In the genomic region with DNA sequence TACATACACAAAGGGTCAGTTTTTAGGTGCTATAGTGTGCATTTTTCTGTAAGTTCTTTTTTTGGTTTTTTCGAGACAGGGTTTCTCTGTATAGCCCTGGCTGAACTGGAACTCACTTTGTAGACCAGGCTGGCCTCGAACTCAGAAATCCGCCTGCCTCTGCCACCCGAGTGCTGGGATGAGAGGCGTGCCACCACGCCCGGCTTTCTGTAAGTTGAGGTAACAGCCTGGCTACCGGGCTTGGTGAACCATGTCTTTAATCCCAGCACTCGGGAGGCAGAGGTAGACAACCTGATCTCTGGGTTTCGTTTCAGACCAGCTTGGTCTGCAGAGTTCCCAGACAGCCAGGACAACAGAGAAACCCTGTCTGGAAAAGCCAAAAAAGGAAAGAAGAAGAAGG, we compare ENCODE assay signal across 8 mouse cellular contexts. TPM values are rescaled to one million over a fixed set of nuclear protein-coding genes. Genes with fewer than 3 reads are reported as not detected.
DNase-seq lines count a peak whose midpoint lies in the region; ATAC-seq and TF ChIP-seq lines count a peak whose summit lies in the region.
"Not testable (repeated sequence)": the region's sequence is repeated elsewhere in the genome, so short reads cannot be mapped to it uniquely, and the experiment has no call there.

No protein-coding gene starts in this region.

- WGBS in embryonic facial prominence, embryonic 10.5 days, result 87% methylated on average over 10 of the region's 10 CpGs
- WGBS in forebrain, postnatal 0 days, result 83% methylated on average over 10 of the region's 10 CpGs
- WGBS in hindbrain, embryonic 12.5 days, result 83% methylated on average over 10 of the region's 10 CpGs
- WGBS in kidney, embryonic 16.5 days, result 60% methylated on average over 10 of the region's 10 CpGs
- WGBS in liver, embryonic 12.5 days (ENCODE audit: insufficient replicate concordance), result 56% methylated on average over 10 of the region's 10 CpGs
- 78% methylated on average over 10 of the region's 10 CpGs for WGBS in midbrain, embryonic 12.5 days
- 91% methylated on average over 10 of the region's 10 CpGs for WGBS in thymus, adult 2 months

- peaks cover 10% of the 10 kb centered on the region for H3K36me3 ChIP-seq in G1E (replicated peaks)
- H3K36me3 ChIP-seq in embryonic facial prominence, embryonic 10.5 days (replicated peaks); forebrain, postnatal 0 days (ENCODE audit: insufficient read depth); hindbrain, embryonic 12.5 days; kidney, embryonic 16.5 days (ENCODE audit: insufficient read depth, low read length); liver, embryonic 12.5 days; midbrain, embryonic 12.5 days; thymus, adult 2 months (ENCODE audit: control insufficient read depth, insufficient read depth, low read length): not testable (repeated sequence)

- peak overlapping the region; percentile 77 for H3K4me3 ChIP-seq in G1E (ENCODE audit: low read depth, low read length)
- H3K4me3 ChIP-seq in embryonic facial prominence, embryonic 10.5 days, result peak overlapping the region; percentile 98
- not testable (repeated sequence) for H3K4me3 ChIP-seq in forebrain, postnatal 0 days (ENCODE audit: low read depth, low read length); hindbrain, embryonic 12.5 days; kidney, embryonic 16.5 days (ENCODE audit: low read length); midbrain, embryonic 12.5 days; thymus, adult 2 months (ENCODE audit: control insufficient read depth, insufficient read depth, low read length)
- H3K4me3 ChIP-seq in liver, embryonic 12.5 days, result peak overlapping the region; percentile 99

- not testable (repeated sequence) for H3K9me3 ChIP-seq in G1E (replicated peaks); embryonic facial prominence, embryonic 10.5 days; forebrain, postnatal 0 days (ENCODE audit: low read length); hindbrain, embryonic 12.5 days (replicated peaks); kidney, embryonic 16.5 days (ENCODE audit: low read length); liver, embryonic 12.5 days (replicated peaks); midbrain, embryonic 12.5 days

- not testable (repeated sequence) for ATAC-seq in G1E (ENCODE audit: extremely low read depth, insufficient number of reproducible peaks, low FRiP score, poor library complexity, severe bottlenecking); forebrain, postnatal 0 days; hindbrain, embryonic 12.5 days (ENCODE audit: low FRiP score); kidney, embryonic 16.5 days (ENCODE audit: low FRiP score, low TSS enrichment); liver, embryonic 12.5 days; midbrain, embryonic 12.5 days (ENCODE audit: low FRiP score, low read depth)

- not testable (repeated sequence) for TF ChIP-seq CTCF in G1E (IDR thresholded peaks at IDR 0.05; ENCODE audit: low read depth, low read length); forebrain, postnatal 0 days (IDR thresholded peaks at IDR 0.05; ENCODE audit: low read depth); thymus, adult 2 months (IDR thresholded peaks at IDR 0.05; ENCODE audit: borderline replicate concordance, control insufficient read depth, extremely low read depth, insufficient read depth, low read length, poor library complexity)

- H3K4me1 ChIP-seq in G1E (ENCODE audit: insufficient read depth, low read depth, low read length), result peaks cover 43% of the 10 kb centered on the region
- H3K4me1 ChIP-seq in embryonic facial prominence, embryonic 10.5 days, result peaks cover 17% of the 10 kb centered on the region
- H3K4me1 ChIP-seq in forebrain, postnatal 0 days (ENCODE audit: insufficient read depth); midbrain, embryonic 12.5 days; thymus, adult 2 months (replicated peaks; ENCODE audit: control insufficient read depth, insufficient read depth, low read length): not testable (repeated sequence)
- peaks cover 11% of the 10 kb centered on the region for H3K4me1 ChIP-seq in hindbrain, embryonic 12.5 days
- H3K4me1 ChIP-seq in kidney, embryonic 16.5 days (ENCODE audit: insufficient read depth, low read length), result peaks cover 27% of the 10 kb centered on the region
- peaks cover 48% of the 10 kb centered on the region for H3K4me1 ChIP-seq in liver, embryonic 12.5 days

- not testable (repeated sequence) for H3K4me2 ChIP-seq in forebrain, postnatal 0 days (ENCODE audit: low read depth)
- H3K4me2 ChIP-seq in hindbrain, embryonic 12.5 days (replicated peaks), result peak overlapping the region; percentile 51; the same call in 1 of the 2 replicates
- peak overlapping the region; percentile 33 for H3K4me2 ChIP-seq in kidney, embryonic 16.5 days (replicated peaks; ENCODE audit: low read depth, low read length)
- H3K4me2 ChIP-seq in liver, embryonic 12.5 days, result peak overlapping the region; percentile 83
- peak overlapping the region; percentile 64 for H3K4me2 ChIP-seq in midbrain, embryonic 12.5 days (replicated peaks)

- H3K27ac ChIP-seq in embryonic facial prominence, embryonic 10.5 days (replicated peaks), result peak overlapping the region; percentile 48
- not testable (repeated sequence) for H3K27ac ChIP-seq in forebrain, postnatal 0 days (ENCODE audit: low read depth, low read length); hindbrain, embryonic 12.5 days; midbrain, embryonic 12.5 days (replicated peaks); thymus, adult 2 months (ENCODE audit: control insufficient read depth, insufficient read depth, low read length)
- H3K27ac ChIP-seq in kidney, embryonic 16.5 days (ENCODE audit: low read length), result 0 out of 2 replicates have a peak overlapping the region, but pooled peaks have one; percentile 58
- peak overlapping the region; percentile 99; the same call in 1 of the 2 replicates for H3K27ac ChIP-seq in liver, embryonic 12.5 days

- DNase-seq in G1E (ENCODE audit: low spot score); embryonic facial prominence, embryonic 10.5 days (ENCODE audit: low spot score); forebrain, postnatal 0 days: not testable (repeated sequence)
- peak; percentile 10 for DNase-seq in thymus, adult 2 months

- H3K27me3 ChIP-seq in G1E (ENCODE audit: insufficient read depth, low read length); embryonic facial prominence, embryonic 10.5 days (replicated peaks; ENCODE audit: low read depth, poor library complexity, severe bottlenecking); forebrain, postnatal 0 days (ENCODE audit: insufficient read depth, low read length); hindbrain, embryonic 12.5 days; kidney, embryonic 16.5 days (ENCODE audit: insufficient read depth, low read length); liver, embryonic 12.5 days (replicated peaks); midbrain, embryonic 12.5 days; thymus, adult 2 months (ENCODE audit: control insufficient read depth, insufficient read depth, low read length): not testable (repeated sequence)

- 0 out of 2 replicates have a peak overlapping the region, but pooled peaks have one; percentile 99 for H3K9ac ChIP-seq in forebrain, postnatal 0 days
- H3K9ac ChIP-seq in hindbrain, embryonic 12.5 days; midbrain, embryonic 12.5 days (replicated peaks): not testable (repeated sequence)
- H3K9ac ChIP-seq in kidney, embryonic 16.5 days (replicated peaks; ENCODE audit: low read length), result peak overlapping the region; percentile 35; the same call in 1 of the 2 replicates
- peak overlapping the region; percentile 53; the same call in 1 of the 2 replicates for H3K9ac ChIP-seq in liver, embryonic 12.5 days

- TF ChIP-seq POLR2A in thymus, adult 2 months (IDR thresholded peaks at IDR 0.05; ENCODE audit: control insufficient read depth, extremely low read depth, insufficient read depth, low read length, poor library complexity), result not testable (repeated sequence)

RNA-seq across cellular contexts. Expression of gene Strn3, which starts 1.2 kb away (rescaled TPM):
- total RNA-seq in G1E (2014; fragmentation: Nextera tagmentation) (93.1 and 94.9 TPM in 2 replicates), G1E (2017) (98.3 and 102 TPM in 2 replicates)
- 20.0 and 25.0 TPM in 2 replicates for polyA plus RNA-seq in G1E (2012)
- 39.3 and 41.3 TPM in 2 replicates for polyA plus RNA-seq in embryonic facial prominence, embryonic 10.5 days (2016; fragmentation: Nextera tagmentation; extraction: Ambion mirVana)
- 85.3 and 92.8 TPM in 2 replicates for total RNA-seq in forebrain, postnatal 0 days (2014; rRNA removed)
- 25.6 and 30.8 TPM in 2 replicates for polyA plus RNA-seq in forebrain, postnatal 0 days (2015; fragmentation: Nextera tagmentation; extraction: Ambion mirVana)
- polyA plus RNA-seq in hindbrain, embryonic 12.5 days (2016; fragmentation: Nextera tagmentation; extraction: Ambion mirVana), result 57.8 and 63.1 TPM in 2 replicates
- polyA plus RNA-seq in kidney, embryonic 16.5 days (2015; fragmentation: Nextera tagmentation; extraction: Ambion mirVana), result 38.5 and 41.8 TPM in 2 replicates
- 27.3 and 28.3 TPM in 2 replicates for polyA plus RNA-seq in liver, embryonic 12.5 days (2016; fragmentation: Nextera tagmentation; extraction: Ambion mirVana)
- polyA plus RNA-seq in midbrain, embryonic 12.5 days (2016; fragmentation: Nextera tagmentation; extraction: Ambion mirVana), result 60.4 and 70.1 TPM in 2 replicates
- polyA plus RNA-seq in thymus, adult 2 months (2012; rRNA removed), result 18.4 and 22.2 TPM in 2 replicates

RNA-seq across cellular contexts. Expression of gene Ap4s1, which starts 2.0 kb away (rescaled TPM):
- 16.2 and 28.5 TPM in 2 replicates for total RNA-seq in G1E (2014; fragmentation: Nextera tagmentation)
- 17.1 and 21.8 TPM in 2 replicates for total RNA-seq in G1E (2017)
- polyA plus RNA-seq in G1E (2012), result 7.2 TPM in 2 replicates
- polyA plus RNA-seq in embryonic facial prominence, embryonic 10.5 days (2016; fragmentation: Nextera tagmentation; extraction: Ambion mirVana), result 35.3 and 35.8 TPM in 2 replicates
- 41.6 and 57.0 TPM in 2 replicates for total RNA-seq in forebrain, postnatal 0 days (2014; rRNA removed)
- 60.2 and 65.6 TPM in 2 replicates for polyA plus RNA-seq in forebrain, postnatal 0 days (2015; fragmentation: Nextera tagmentation; extraction: Ambion mirVana)
- polyA plus RNA-seq in hindbrain, embryonic 12.5 days (2016; fragmentation: Nextera tagmentation; extraction: Ambion mirVana), result 49.2 and 50.1 TPM in 2 replicates
- polyA plus RNA-seq in kidney, embryonic 16.5 days (2015; fragmentation: Nextera tagmentation; extraction: Ambion mirVana), result 28.3 and 30.0 TPM in 2 replicates
- polyA plus RNA-seq in liver, embryonic 12.5 days (2016; fragmentation: Nextera tagmentation; extraction: Ambion mirVana), result 17.2 and 17.7 TPM in 2 replicates
- polyA plus RNA-seq in midbrain, embryonic 12.5 days (2016; fragmentation: Nextera tagmentation; extraction: Ambion mirVana), result 49.3 and 56.4 TPM in 2 replicates
- polyA plus RNA-seq in thymus, adult 2 months (2012; rRNA removed), result 10.3 and 13.2 TPM in 2 replicates
